Mouse (Mus musculus): ENCODE data around the gene Slc30a3. TPM values are rescaled to one million over a fixed set of nuclear protein-coding genes. Genes with fewer than 3 reads are reported as not detected.

Gene Slc30a3
- polyA plus RNA-seq, 1 experiment: 9.2 TPM

DNA sequence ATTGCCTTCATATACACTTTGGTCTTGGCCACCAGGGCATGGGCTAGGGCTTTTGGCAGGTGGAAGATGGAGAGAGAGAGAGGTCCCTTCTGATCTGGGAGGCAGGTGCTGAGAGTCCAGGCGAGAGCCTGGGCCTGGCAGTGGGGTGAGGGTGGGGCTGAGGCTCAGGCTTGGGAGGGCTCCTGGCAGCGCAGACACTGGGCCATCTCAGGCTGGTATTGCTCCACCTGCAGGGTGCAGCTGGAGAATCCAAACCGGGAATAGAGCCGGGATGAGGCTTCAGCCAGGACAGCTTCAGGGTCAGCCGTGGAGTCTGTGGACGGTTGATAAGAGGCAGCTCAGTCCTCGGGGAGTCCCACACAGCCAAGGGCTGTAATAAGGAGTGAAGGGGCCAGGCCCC, 21.4 kb downstream of the Slc30a3 start:
- H3K4me1 ChIP-seq (ENCODE audit: control insufficient read depth, insufficient read depth, low read length): no peaks in the 10 kb centered on the region
- no peak overlapping the region for H3K4me3 ChIP-seq (ENCODE audit: low read depth, low read length)
- no peak overlapping the region for H3K9ac ChIP-seq (ENCODE audit: low read depth, poor library complexity, severe bottlenecking)
- no peak overlapping the region for H3K27ac ChIP-seq (ENCODE audit: insufficient read depth, low read length)
- H3K36me3 ChIP-seq (ENCODE audit: control insufficient read depth, insufficient read depth, low read length, poor library complexity, severe bottlenecking): no peaks in the 10 kb centered on the region
- H3K9me3 ChIP-seq (replicated peaks; ENCODE audit: control insufficient read depth, insufficient read depth, low read length, poor library complexity, severe bottlenecking): no peaks in the 10 kb centered on the region
- TF ChIP-seq EP300 (IDR thresholded peaks at IDR 0.05; ENCODE audit: insufficient read depth, low read depth, low read length) (no peak), POLR2A (IDR thresholded peaks at IDR 0.05; ENCODE audit: insufficient read depth, low read length) (no peak), CTCF (IDR thresholded peaks at IDR 0.05; ENCODE audit: low read depth, low read length) (peak; percentile 2)
- no peaks in the 10 kb centered on the region for H3K27me3 ChIP-seq (ENCODE audit: control insufficient read depth, insufficient read depth, low read length, poor library complexity, severe bottlenecking)

DNA sequence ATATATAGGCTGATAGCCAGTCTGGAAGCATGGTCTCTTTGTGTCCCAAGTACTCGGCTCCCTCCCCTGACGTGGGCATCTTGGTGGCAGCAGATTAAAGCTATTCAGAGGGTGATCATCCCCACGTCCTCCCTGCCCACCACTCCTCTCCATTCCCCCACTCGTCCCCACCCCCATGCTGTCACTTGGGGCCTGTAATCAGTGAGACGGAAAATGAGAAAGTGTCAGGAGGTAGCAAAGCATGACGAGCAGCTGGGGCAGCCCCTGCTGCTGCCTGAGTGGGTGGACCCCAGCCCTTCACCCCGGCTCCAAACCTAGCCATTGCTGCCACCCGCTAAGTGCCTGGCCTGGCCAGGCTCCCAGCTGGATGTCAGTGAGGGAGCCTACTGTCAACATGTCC, 24.1 kb downstream of the Slc30a3 start:
- no peak overlapping the region for H3K4me3 ChIP-seq (ENCODE audit: low read depth, low read length)
- no peaks in the 10 kb centered on the region for H3K27me3 ChIP-seq (ENCODE audit: control insufficient read depth, insufficient read depth, low read length, poor library complexity, severe bottlenecking)
- no peak overlapping the region for H3K27ac ChIP-seq (ENCODE audit: insufficient read depth, low read length)
- TF ChIP-seq EP300 (IDR thresholded peaks at IDR 0.05; ENCODE audit: insufficient read depth, low read depth, low read length) (no peak), POLR2A (IDR thresholded peaks at IDR 0.05; ENCODE audit: insufficient read depth, low read length) (no peak), CTCF (IDR thresholded peaks at IDR 0.05; ENCODE audit: low read depth, low read length) (no peak)
- H3K4me1 ChIP-seq (ENCODE audit: control insufficient read depth, insufficient read depth, low read length): no peaks in the 10 kb centered on the region
- H3K9me3 ChIP-seq (replicated peaks; ENCODE audit: control insufficient read depth, insufficient read depth, low read length, poor library complexity, severe bottlenecking): no peaks in the 10 kb centered on the region
- no peaks in the 10 kb centered on the region for H3K36me3 ChIP-seq (ENCODE audit: control insufficient read depth, insufficient read depth, low read length, poor library complexity, severe bottlenecking)
- no peak overlapping the region for H3K9ac ChIP-seq (ENCODE audit: low read depth, poor library complexity, severe bottlenecking)

DNA sequence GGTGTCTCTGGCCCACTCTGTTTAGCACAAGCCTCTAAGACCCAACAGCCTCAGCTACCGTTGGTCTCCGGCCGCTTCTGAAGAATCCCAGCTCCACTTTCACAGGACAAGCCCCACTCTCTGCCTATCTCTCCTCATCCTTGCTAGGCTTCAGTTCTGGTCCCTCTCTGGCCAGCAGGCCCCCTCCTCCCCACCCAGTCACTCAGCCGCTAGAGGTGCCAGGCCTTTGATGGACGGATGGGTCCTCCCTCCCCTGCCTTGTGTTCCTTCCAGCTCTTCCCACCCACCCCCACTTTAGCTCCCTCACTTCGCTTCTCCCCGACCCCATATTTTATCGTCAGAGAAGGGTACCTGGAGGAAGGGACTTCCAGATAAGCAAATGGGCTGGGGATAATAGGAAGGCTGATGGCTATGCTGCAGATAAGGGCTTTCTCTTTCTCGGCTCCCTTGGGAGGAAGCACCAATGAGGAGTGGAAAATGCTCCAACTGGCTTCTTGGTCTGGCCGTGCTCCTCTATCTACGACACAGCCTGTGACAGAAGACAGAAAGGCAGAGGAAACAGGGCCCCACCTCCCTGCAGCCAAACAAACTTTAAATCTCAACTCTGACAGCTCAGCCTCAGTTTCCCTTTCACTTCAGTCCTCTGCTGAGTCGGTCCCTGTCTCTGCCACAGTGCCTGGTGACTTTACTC, 25.0 kb downstream of the Slc30a3 start:
- H3K4me1 ChIP-seq (ENCODE audit: control insufficient read depth, insufficient read depth, low read length): no peaks in the 10 kb centered on the region
- no peaks in the 10 kb centered on the region for H3K27me3 ChIP-seq (ENCODE audit: control insufficient read depth, insufficient read depth, low read length, poor library complexity, severe bottlenecking)
- no peaks in the 10 kb centered on the region for H3K9me3 ChIP-seq (replicated peaks; ENCODE audit: control insufficient read depth, insufficient read depth, low read length, poor library complexity, severe bottlenecking)
- no peak overlapping the region for H3K9ac ChIP-seq (ENCODE audit: low read depth, poor library complexity, severe bottlenecking)
- TF ChIP-seq EP300 (IDR thresholded peaks at IDR 0.05; ENCODE audit: insufficient read depth, low read depth, low read length): no peak
- no peak for TF ChIP-seq POLR2A (IDR thresholded peaks at IDR 0.05; ENCODE audit: insufficient read depth, low read length)
- TF ChIP-seq CTCF (IDR thresholded peaks at IDR 0.05; ENCODE audit: low read depth, low read length): no peak
- H3K4me3 ChIP-seq (ENCODE audit: low read depth, low read length): no peak overlapping the region
- no peak overlapping the region for H3K27ac ChIP-seq (ENCODE audit: insufficient read depth, low read length)
- H3K36me3 ChIP-seq (ENCODE audit: control insufficient read depth, insufficient read depth, low read length, poor library complexity, severe bottlenecking): peaks cover 5% of the 10 kb centered on the region

DNA sequence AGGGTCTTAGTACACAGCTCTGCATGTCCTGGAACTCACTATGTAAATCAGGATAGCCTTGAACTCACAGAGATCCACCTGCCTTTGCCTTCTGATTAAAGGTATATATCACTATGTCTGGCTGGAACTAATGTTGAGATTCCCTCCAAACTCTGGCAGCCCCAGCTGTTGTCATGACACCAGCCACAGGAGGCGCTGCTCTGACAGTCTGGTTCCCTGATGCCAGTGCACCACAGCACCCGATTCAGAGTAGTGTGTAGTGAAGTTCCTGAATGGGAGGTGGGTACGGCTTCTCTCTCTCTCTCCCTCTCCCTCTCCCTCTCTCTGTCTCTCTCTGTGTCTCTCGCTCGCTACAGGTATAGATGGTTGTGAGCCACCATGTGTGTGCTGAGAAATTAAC, 25.7 kb downstream of the Slc30a3 start:
- Histone ChIP-seq H3K4me3 (ENCODE audit: low read depth, low read length) (no peak overlapping the region), H3K27ac (ENCODE audit: insufficient read depth, low read length) (no peak overlapping the region), H3K36me3 (ENCODE audit: control insufficient read depth, insufficient read depth, low read length, poor library complexity, severe bottlenecking) (peaks cover 11% of the 10 kb centered on the region), H3K4me1 (ENCODE audit: control insufficient read depth, insufficient read depth, low read length) (no peaks in the 10 kb centered on the region), H3K9me3 (replicated peaks; ENCODE audit: control insufficient read depth, insufficient read depth, low read length, poor library complexity, severe bottlenecking) (no peaks in the 10 kb centered on the region), H3K27me3 (ENCODE audit: control insufficient read depth, insufficient read depth, low read length, poor library complexity, severe bottlenecking) (no peaks in the 10 kb centered on the region), H3K9ac (ENCODE audit: low read depth, poor library complexity, severe bottlenecking) (no peak overlapping the region)
- no peak for TF ChIP-seq EP300 (IDR thresholded peaks at IDR 0.05; ENCODE audit: insufficient read depth, low read depth, low read length)
- TF ChIP-seq POLR2A (IDR thresholded peaks at IDR 0.05; ENCODE audit: insufficient read depth, low read length): no peak
- peak; percentile 84 for TF ChIP-seq CTCF (IDR thresholded peaks at IDR 0.05; ENCODE audit: low read depth, low read length)

DNA sequence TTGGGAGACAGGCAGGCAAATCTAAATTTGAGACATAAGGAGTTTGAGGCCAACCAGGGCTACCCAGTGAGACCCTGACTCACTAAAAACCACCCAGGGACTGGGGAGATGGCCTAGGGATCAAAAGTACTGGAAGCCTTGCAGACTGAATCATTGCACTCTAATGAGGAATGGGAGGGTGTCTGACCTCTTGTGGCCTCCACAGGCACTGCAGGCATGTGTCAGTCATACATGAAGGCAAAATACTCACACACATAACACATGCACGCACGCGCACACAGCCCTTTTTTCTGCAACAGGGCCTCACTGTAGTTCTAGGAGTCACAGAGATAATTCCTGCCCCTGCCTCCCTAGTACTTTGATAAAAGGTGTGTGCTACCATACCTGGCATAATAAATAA, 26.7 kb downstream of the Slc30a3 start:
- Histone ChIP-seq H3K4me3 (ENCODE audit: low read depth, low read length) (no peak overlapping the region), H3K9me3 (replicated peaks; ENCODE audit: control insufficient read depth, insufficient read depth, low read length, poor library complexity, severe bottlenecking) (no peaks in the 10 kb centered on the region), H3K27ac (ENCODE audit: insufficient read depth, low read length) (no peak overlapping the region), H3K27me3 (ENCODE audit: control insufficient read depth, insufficient read depth, low read length, poor library complexity, severe bottlenecking) (no peaks in the 10 kb centered on the region), H3K36me3 (ENCODE audit: control insufficient read depth, insufficient read depth, low read length, poor library complexity, severe bottlenecking) (peaks cover 13% of the 10 kb centered on the region), H3K9ac (ENCODE audit: low read depth, poor library complexity, severe bottlenecking) (no peak overlapping the region), H3K4me1 (ENCODE audit: control insufficient read depth, insufficient read depth, low read length) (no peaks in the 10 kb centered on the region)
- TF ChIP-seq EP300 (IDR thresholded peaks at IDR 0.05; ENCODE audit: insufficient read depth, low read depth, low read length) (no peak), CTCF (IDR thresholded peaks at IDR 0.05; ENCODE audit: low read depth, low read length) (peak; percentile 88), POLR2A (IDR thresholded peaks at IDR 0.05; ENCODE audit: insufficient read depth, low read length) (no peak)

DNA sequence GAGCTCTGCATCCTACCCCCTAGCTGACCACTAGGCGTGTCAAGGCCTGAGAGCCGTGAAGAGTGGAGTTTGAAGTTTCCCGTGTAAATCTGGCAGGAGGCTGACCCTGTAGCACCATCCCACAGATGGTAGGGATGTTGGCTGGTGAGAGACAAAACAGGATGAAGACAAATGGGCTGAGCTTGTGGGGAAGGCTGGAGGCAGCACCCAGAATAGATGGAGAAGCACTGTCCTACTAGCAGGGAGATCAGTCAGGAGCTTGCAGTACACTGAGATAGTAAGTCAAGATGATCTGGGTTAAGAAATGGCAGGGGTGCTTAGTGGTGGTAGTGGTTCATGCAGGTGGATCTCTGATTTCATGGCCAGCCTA, 27.3 kb downstream of the Slc30a3 start:
- TF ChIP-seq CTCF (IDR thresholded peaks at IDR 0.05; ENCODE audit: low read depth, low read length) (no peak), EP300 (IDR thresholded peaks at IDR 0.05; ENCODE audit: insufficient read depth, low read depth, low read length) (no peak), POLR2A (IDR thresholded peaks at IDR 0.05; ENCODE audit: insufficient read depth, low read length) (no peak)
- no peak overlapping the region for H3K27ac ChIP-seq (ENCODE audit: insufficient read depth, low read length)

More for the DNA sequence above, 27.3 kb downstream of the Slc30a3 start:
- Histone ChIP-seq H3K9me3 (replicated peaks; ENCODE audit: control insufficient read depth, insufficient read depth, low read length, poor library complexity, severe bottlenecking) (no peaks in the 10 kb centered on the region), H3K36me3 (ENCODE audit: control insufficient read depth, insufficient read depth, low read length, poor library complexity, severe bottlenecking) (peaks cover 15% of the 10 kb centered on the region), H3K4me1 (ENCODE audit: control insufficient read depth, insufficient read depth, low read length) (no peaks in the 10 kb centered on the region), H3K9ac (ENCODE audit: low read depth, poor library complexity, severe bottlenecking) (no peak overlapping the region), H3K27me3 (ENCODE audit: control insufficient read depth, insufficient read depth, low read length, poor library complexity, severe bottlenecking) (no peaks in the 10 kb centered on the region), H3K4me3 (ENCODE audit: low read depth, low read length) (no peak overlapping the region)

Data from ES-Bruce4 (cell line).